Mouse (Mus musculus) brain, embryonic 14.5 days (tissue): ENCODE measurements at regions not wholly inside any gene's neighbourhood (a gene's known extent, or its start where the extent isn't known, plus 50 kb on each side); places are given as distances from the start of the nearest gene placed in this dataset.

ENCODE experiments used
- CTCF ChIP-seq: fragments of 200-500 bp; IDR thresholded peaks from 2 replicates; pipeline ENCODE4 v1.5.1; 2012; ENCODE audit warnings: inconsistent platforms, mild to moderate bottlenecking, moderate library complexity, borderline replicate concordance; ENCODE audit not compliant: insufficient read depth, insufficient read length; ENCODE audit errors: extremely low read depth
- POLR2A ChIP-seq: fragments of 200-500 bp; IDR thresholded peaks from 2 replicates; pipeline ENCODE4 v1.6.1; 2012; ENCODE audit warnings: mild to moderate bottlenecking, inconsistent platforms, borderline replicate concordance; ENCODE audit not compliant: poor library complexity, insufficient read depth, insufficient read length, severe bottlenecking; ENCODE audit errors: extremely low read depth

- TF ChIP-seq CTCF (no peak), POLR2A (no peak)
Observed at GRCm38 (mm10) chr2:8770636-8771035, 1110.4 kb upstream of the 4930412O13Rik start.
